Mouse (Mus musculus) retina, postnatal 1 day (tissue): ENCODE measurements at regions not wholly inside any gene's neighbourhood (a gene's known extent, or its start where the extent isn't known, plus 50 kb on each side); places are given as distances from the start of the nearest gene placed in this dataset.

ENCODE experiments used
- DNase-seq: peaks from one replicate; pipeline ENCODE4 v3.0.0-alpha.2; 2012

DNA sequence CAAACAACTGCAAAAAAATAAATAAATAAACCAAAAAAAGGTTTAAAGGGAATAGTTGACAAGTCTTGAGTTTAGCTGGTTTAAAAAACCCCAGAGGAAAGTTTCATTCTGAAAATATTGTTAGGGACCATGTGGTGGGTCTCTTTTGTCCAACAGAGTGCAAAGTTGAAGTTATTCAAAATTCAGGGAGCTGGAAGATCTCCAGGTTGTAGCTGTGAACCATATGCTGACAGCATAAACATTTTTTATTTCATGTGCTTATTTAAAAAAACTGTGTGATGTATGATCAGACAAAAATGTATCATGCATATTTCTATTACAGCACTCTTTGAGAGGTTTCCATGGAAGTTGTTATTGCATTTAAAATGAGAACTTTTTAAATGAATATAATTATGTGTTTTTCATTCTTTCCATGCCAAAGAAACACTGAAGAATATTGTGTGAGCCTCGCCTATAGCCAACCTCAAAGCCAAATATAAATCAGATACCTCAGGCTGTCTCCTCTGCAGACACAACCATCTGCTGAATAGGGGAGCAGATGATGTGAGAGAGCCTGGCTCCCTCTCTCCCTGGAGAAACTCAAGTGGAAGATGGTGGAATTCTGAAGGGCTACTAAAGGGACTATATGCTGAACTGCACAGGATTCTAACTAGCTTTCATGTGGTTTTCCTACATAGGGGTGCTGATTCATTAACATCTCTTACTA is 413.4 kb upstream of the Impad1 start:
- no peak for DNase-seq

DNA sequence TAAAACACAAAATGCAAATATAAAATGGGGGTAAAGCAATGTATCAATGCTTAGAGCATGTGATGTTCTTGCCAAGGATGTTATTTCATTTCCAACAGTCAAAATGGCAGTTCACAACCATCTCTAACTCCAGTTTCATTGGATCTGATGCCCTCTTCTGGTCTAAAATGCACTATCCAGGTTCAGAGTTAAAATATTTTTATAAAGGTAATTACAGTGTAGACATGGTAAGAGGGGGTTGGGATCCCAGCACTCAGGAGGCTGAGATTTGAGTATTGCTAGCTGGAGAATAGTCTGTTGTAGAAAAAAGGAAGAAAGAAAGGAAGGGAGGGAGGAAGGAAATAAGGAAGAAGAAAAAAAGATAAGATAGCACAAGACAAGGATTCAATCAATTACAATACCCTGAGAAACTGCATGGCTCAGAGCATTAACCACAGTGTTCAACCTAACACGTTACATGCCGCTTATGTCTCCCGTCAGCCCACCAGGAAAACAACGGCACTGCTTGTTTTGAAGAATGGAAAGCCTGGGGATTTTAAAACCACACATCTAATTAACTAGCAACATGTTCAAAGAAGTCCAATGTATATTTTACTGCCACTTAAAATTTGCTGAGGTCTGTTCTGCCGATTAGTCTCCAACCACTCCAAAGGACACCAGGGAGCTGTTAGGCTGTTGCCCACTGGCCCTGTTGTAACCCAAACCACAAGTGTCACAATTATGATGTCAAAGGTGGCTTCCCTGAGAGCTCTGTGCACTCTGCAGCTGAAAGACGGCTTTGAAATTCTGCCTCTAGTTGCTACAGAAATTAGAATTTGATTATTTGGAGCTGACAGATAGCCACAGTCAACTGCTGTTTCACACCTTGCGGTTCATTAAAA is 412.4 kb upstream of the Impad1 start:
- DNase-seq: no peak

DNA sequence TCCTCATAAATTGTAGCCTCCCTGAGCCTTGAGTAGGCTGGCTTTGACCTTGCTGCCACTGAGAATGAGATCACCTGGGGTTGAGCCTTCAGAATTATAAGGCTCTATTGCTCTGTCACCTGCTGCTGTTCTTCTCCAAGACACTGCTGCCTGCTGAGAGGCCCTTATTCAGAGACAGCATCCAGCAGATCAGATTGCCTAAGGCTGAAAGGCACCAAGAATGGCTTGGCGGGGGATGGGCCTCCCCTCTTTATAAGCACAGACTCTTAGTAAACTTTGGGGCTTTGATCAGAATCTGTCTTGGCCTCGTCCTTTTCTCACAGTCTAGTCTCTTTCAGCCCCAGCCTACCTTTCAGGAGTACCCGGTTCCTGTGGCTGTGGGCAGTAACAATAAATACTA is 401.1 kb upstream of the Impad1 start:
- no peak for DNase-seq

DNA sequence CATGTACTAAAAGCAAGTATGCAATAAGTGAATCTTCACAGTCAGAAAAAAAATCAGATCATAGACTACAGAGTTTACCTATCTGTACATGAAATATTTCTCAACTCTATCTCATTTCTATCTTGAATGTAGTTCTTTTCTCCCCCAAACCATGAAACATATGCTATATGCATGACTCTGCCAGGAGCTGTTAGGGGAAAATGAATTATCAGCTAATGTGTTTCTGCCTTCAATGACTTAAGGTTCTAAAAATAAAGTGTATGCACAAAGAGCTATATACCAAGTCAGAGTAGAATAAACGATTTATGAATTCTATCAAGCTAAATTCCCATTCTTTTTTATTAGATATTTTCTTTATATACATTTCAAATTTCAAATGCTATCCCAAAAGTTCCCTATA is 388.4 kb upstream of the Impad1 start:
- no peak for DNase-seq

DNA sequence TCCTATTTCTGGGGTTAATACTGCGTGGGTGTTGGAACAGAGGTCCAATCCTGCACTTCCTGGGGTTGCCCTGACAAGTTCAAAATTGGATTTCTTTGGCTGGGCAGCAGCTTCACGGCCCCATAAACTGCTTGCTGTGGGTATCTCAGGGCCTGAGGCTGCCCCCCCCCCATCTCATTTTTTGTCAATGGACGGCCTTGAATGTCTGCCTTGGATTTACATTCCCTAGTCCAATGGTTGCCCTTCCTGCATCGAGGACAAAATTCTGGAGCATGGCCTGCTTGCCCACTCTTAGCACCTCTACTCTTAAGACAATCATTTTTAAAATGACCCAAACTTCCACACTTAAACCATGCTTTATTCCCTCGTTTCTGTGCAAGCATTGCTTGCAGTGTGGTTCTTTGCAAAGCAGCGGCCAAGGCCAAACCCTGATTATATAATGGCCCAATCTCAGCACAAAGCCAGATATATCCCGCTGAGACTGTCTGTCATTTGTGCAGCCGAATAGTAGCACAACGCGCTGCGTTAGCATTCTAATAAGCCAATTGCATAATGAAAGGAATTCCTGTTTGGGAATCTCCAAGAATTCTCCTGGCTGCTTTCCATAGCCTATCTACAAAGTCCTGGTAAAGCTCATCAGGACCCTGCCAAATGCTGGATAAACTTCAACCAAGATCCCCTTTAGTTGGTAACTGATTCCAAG is 386.0 kb upstream of the Impad1 start:
- no peak for DNase-seq

DNA sequence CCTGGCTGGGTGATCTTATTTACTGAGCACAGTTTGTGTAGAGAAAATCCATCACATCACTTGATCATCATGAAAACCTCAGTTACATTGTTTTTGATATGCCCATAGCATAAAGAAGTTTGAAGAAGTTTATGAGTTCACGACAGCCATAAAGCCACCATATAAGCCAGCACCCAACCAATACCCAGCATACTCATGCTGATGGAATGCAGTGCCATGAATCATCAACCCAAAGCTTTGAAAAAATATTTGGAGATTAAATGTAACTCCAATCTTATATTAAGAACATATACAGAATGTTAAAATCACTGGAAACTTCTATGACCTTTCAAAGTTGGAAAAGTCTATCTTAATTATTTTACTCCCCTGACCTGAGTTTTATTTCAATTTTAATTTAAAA is 372.1 kb upstream of the Impad1 start:
- no peak for DNase-seq

DNA sequence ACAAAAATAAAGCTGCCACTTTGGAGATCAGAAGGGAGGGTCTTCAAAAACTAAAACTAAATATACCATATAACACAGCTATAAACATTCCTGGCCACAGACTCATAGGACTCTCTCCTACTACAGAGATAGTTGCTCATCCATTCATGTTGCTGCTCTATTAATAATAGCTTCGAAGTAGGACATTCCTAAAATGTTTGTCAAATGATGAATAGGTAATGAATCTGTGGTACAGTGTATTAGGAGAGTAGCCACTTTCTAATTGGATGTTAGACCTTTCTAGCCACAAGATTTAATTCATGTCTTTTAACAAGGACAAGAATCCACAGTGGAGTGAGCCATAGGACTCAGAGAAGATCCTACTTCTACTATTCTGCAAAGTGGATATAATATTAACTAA is 367.8 kb upstream of the Impad1 start:
- no peak for DNase-seq

DNA sequence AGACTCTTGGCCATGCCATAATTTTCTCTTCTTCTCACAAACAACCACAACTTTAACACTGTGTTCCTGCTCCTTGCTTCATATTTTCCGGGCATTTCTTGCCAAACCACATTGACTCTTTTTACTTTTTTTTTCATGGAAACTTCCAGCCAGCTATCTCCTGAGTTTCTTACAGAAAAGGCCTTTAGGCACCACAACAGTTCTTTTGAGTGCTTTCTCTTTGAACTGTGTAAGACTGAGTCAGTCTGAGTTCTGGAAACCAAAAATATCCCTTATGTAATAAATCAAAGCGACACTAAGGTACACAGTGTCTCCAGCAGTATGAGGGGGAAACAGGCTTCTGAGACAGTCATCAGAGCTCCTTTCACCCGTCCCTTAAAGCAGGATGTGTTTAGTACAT is 337.6 kb upstream of the Impad1 start:
- no peak for DNase-seq

DNA sequence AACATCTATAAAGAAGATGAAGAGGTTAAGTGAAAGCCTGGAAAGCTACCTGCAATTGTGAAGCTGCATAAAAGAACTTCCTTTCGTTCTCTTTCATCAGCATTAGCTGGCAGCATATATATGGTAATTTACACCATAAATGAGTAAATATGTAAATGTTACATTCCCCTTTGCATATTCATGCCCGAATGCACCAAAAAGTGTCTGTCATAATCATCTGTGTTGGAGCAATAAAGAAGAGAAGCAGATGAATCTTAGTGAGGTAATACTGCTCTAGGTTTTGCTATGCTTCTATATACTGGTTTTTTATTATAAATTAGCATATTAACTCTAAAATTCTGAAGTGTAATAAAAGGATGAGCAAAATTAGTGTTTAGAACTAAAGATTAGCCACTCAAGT is 332.9 kb upstream of the Impad1 start:
- no peak for DNase-seq

DNA sequence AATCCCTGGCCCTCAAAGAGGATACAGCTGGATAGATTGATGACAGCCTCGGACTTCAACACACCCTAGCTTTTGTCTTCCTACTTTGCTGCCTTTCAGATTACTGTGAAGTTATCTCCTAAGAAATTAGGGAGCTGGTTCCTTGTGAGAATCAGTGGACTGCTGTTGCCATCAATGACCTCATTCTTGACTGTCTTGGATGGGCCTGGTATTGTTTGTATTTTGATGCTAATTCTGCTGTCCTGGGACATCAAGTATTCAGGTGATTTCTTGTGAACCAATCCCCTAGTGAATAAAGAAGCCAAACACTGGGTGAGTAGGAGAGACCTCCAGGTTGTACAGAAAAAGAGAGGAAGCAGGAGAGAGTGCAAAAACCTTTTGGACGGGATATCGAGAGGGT is 305.3 kb upstream of the Impad1 start:
- DNase-seq: no peak

DNA sequence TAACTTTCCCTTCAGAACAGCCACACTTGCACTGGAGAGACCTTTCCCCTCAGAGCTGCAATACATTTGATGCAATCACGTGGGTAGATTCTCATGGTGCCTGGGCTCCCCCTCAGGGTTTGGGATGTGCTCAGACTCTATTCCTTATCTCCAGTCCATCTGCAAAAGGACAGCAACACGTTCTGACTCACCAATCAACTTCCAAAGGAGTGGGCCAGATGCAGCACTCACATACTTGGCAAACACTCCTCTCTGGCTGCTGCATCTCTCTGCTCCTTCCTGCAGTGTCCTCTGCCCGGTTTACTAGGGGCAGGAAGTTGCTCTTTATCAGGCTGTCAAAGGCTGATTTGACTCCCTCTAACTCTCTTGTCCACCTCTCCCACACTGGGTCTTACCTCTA is 285.6 kb upstream of the Impad1 start:
- no peak for DNase-seq

DNA sequence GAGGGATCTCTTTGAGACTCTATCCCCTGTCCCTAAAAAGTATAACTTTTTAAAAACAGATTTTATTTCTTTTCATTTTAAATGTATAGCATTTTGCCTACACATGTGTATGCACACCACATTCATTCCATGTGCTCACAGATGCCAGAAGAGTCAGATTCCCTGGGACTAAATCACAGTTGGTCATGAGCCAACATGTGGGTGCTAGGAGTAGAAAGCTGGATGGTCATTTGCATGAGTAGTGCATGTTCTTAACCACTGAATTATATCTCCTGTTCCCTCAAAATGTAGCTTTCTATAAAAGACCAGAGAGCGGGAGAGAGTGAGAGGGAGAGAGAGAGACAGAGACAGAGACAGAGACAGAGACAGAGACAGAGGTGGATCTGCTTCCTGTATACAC is 281.6 kb upstream of the Impad1 start:
- no peak for DNase-seq

DNA sequence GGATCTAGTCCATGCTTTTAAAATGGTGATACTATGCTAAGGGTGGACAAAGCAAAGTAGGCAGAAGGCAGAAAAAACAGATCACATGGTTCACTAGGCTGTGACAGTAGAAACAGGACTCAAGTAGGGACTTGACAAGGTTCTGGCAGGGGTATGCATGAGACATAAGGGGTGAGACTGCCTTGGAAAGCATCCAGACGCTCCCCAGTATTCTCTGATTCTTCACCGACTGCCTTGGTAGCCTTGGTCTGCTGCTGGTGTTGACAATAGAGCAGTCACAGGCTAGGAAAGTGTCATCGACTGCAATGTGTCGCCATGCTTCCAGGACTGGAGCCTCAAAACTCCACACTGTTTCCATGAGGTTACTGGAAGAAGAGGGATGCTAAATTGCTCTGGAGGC is 278.1 kb upstream of the Impad1 start:
- no peak for DNase-seq

DNA sequence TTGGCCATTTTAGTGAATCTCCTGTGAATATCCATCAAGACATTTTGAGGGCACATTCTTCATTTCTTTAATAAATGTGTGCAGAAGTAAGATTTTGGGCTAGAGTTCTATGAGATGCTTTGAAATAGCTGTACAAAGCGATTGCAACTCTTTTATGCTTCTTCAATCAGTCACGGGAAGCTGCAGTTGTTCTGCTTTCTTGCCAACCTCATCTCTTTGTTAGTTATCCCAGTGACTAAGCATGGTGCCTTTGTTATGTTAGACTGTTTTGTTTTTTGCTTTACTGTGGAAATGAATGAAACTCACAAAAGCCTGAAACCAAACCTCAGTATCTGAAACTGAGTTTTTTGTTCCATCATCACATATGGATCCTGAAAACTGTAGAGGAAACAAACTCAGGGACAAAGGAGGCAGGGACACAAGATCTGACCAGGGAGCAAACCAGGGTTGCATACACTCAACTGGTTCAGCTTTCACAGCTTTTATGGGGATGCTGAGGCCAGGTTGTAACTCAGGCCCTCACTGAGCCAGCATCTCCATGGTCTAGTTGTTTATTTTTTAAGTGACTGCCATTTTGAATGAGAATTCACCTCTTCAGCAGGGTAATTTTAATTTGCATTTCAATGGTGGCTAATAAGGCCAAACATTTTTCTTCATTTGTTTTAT is 266.3 kb upstream of the Impad1 start:
- no peak for DNase-seq

DNA sequence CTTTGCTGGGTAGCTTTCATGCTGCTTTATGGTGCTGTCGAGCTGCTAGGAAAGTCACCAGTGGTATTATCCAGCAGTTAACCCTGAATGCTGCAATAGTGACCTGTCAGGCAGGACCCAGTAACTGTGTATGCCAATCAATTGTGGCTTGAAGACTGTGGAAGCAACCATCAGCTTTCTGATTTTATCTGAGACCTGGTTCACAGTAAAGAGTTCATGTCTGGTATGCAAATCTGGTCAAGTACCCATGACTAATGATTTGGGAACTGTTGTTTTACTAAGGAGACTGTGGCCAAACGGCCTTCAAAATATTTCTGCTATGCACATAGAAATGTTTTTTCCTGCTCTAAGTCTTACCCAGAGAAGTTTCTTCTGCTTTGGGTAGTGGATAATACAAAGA is 236.8 kb upstream of the Impad1 start:
- no peak for DNase-seq

DNA sequence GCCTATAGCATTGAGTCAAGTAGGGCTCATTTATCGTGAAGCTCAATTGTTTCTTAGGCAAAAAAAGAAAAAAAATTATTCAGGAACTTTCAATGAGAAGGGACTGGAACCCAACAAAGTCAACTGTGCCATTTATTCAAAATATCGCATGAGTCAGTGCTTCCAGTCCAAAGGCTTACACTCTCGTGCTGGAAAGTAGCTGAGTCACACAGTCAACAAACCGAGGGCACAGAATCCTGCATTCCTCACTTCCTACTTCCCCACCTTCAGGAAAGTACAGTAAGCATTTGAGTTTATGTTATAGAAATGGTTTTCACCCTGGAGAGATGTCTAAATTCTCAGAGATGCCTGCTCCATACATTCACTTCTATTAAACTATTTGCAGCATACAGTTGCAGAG is 194.3 kb upstream of the Impad1 start:
- DNase-seq: no peak

DNA sequence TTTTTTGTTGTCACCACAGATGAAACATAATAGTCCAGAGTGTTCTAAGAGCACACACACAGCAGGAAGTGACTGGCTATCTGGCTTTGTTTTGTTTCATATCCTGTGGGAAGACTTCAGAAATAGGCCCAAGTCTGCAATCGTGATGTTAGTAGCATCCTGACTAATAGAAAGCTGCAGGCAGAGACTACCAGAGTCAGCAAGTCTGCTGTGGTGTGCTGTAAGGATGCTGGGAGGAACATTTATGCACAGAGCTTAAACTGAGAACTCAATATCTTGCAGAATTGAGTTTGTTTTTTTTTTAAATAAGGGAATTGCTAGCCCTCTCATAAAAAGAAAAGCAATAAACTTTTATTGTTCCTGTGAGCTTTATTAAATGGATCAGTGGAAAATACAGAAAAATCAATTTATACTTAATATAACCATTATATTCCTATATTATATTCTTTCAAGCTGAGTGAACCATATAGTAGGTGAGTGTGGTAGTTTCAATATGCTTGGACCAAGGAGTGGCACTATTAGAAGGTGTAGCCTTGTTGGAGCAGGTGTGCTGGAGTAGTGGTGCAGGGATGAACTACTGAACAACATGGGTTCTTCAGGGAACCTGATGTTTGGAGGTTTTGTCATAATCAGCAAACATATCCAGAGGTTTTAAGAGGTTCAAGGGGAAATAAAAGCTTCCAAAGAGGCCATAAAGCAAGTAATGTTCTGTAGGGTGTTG is 190.5 kb upstream of the Impad1 start:
- DNase-seq: no peak

DNA sequence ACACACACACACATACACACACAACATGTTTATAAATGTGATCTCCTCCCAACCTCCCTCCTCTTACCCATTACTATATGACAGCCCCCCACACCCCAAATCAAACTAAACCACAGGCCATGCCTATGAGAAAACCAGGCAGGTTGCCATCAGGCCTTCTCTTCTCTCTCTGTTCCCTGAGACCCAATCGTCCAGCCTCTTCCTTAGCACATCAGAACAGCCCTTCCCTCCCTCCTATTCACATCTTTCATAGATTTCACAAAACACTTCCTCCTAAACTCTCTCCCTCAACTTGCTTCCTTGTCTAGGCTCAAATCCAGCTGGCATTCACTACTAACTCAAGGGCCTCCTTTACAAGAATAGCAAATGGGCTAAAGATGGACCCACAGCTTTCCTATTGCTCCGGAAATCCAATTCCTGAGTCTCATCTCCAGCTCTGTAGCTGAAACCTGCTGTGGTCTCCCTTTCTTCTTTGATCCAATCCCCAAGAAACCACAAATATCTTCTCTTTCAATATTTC is 178.7 kb upstream of the Impad1 start:
- DNase-seq: no peak

DNA sequence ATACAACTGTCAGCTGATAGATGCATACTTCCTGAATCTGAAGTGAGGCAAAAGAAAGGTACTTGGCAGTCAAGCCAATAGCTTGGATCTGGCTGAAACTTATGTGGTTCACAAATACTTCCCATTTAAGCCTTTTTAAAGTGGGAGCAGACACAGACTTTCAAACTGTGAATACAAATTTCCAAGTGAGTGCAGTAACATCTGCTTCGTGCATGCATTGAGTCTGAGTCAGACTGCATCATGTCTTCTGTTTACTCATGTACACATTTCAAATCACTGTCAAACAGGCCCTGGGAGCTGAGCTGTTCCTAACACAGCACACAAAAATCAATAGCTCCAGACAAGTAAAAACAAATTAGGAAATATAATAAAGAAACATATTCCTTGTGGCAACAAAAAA is 155.8 kb upstream of the Impad1 start:
- DNase-seq: peak; percentile 6

DNA sequence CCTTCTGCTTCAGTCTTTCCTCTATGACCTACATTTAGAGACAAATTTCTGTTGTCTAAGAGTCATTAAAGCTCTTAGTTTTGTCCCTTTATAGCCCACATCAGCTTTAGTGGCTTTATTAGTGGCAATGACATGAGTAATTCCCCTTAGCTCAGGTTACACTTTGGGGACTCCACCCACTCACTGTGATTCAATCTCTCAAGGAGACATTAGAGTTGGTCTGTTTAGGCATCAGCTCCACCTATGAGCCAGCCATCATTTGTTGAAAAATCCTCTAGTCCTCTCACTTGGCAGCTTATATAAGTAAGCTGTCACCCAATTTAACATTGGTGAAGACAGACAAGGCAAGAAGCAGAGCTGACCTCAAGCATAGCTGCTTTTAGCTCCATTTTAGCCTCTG is 151.3 kb upstream of the Impad1 start:
- no peak for DNase-seq

DNA sequence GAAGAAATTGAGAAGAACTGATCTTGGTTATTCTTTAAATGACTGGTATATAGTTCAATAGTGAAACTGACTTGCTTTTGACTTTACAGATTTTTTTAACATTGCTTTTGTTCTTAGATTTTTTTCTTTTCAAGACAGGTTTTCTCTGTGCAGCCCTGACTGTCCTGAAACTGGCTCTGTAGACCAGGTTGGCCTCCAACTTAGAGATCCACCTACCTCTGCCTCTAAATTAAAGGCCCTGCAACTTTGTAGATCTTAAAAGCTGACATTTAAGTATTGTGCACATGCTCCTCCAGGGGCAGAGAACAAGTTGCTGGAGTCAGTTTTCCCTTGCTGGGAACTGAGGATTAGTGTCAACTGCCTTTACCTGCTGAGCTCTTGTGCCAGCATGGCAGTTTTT is 132.6 kb upstream of the Impad1 start:
- no peak for DNase-seq

DNA sequence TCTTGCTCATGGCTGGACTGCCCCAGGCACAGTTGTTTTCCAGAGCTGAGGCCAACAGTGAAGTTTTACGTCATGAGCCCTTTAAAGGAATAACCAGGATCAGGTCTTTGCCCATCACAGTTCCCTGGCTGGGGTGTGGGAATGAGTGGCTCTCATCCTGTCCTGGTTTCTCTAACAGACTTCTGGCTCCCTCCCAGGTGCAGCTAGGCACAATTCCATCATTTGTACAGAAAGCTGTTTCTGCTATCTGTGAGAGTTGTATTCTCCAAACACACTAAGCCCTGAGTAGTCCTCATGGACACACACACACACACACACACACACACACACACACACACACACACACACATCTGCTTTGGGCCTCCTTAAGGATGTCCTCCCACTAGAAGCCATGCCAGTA is 127.1 kb upstream of the Impad1 start:
- no peak for DNase-seq

DNA sequence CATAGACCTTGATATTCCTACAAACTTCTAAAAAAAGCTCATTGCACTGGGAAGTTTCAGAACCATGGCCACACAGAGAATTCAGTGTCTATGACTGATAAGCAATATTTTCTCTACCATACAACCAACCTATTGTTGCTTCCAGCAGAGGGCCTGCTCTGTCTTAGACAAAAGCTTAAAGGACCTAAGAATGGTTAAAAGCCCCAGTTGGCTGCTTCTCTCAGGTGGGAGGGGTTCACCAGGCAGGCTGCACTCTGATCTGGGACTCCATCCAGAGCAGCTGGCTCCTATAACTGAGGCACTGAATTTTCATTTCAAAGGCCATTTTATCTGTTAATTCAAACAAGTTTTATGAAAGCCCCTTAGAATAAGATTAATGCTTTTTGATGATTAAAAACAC is 82.1 kb upstream of the Impad1 start:
- DNase-seq: no peak
